Mouse (Mus musculus): ENCODE measurements around the gene Ccnk. TPM values are rescaled to one million over a fixed set of nuclear protein-coding genes. Genes with fewer than 3 reads are reported as not detected.

Gene Ccnk
- total and polyA plus RNA-seq, 2 experiments from 2014 or later, result 2.1 to 12.1 TPM

- DNase-seq (ENCODE audit: low spot score), result no peak
- Histone ChIP-seq H3K4me3 (ENCODE audit: low read depth, low read length) (no peak overlapping the region), H3K4me1 (ENCODE audit: insufficient read depth, low read length) (peaks cover 16% of the 10 kb centered on the region; the same call in 1 of the 2 replicates), H3K9ac (replicated peaks; ENCODE audit: low read length, poor library complexity, severe bottlenecking) (no peak overlapping the region), H3K9me3 (ENCODE audit: low read length) (no peaks in the 10 kb centered on the region), H3K4me2 (ENCODE audit: low read depth, low read length, poor library complexity, severe bottlenecking) (no peak overlapping the region), H3K36me3 (ENCODE audit: insufficient read depth, low read length) (no peaks in the 10 kb centered on the region), H3K27ac (ENCODE audit: low read depth, low read length) (no peak overlapping the region), H3K27me3 (ENCODE audit: insufficient read depth, low read length) (no peaks in the 10 kb centered on the region)
- ATAC-seq (ENCODE audit: low FRiP score), result no peak
- WGBS, result 85% methylated on average over 14 of the region's 14 CpGs
- no peak for TF ChIP-seq CTCF (IDR thresholded peaks at IDR 0.05)
These were observed 55.6 kb downstream of the Ccnk start for GRCm38 (mm10) chr12:108234832-108235602.

- Histone ChIP-seq H3K27ac (ENCODE audit: low read depth, low read length) (no peak overlapping the region), H3K36me3 (ENCODE audit: insufficient read depth, low read length) (no peaks in the 10 kb centered on the region), H3K9ac (replicated peaks; ENCODE audit: low read length, poor library complexity, severe bottlenecking) (no peak overlapping the region), H3K4me2 (ENCODE audit: low read depth, low read length, poor library complexity, severe bottlenecking) (no peak overlapping the region), H3K4me3 (ENCODE audit: low read depth, low read length) (no peak overlapping the region), H3K27me3 (ENCODE audit: insufficient read depth, low read length) (no peaks in the 10 kb centered on the region), H3K9me3 (ENCODE audit: low read length) (no peaks in the 10 kb centered on the region), H3K4me1 (ENCODE audit: insufficient read depth, low read length) (peaks cover 26% of the 10 kb centered on the region)
- DNase-seq (ENCODE audit: low spot score) (no peak), ATAC-seq (ENCODE audit: low FRiP score) (no peak)
- 71% methylated on average over 18 of the region's 18 CpGs for WGBS
- TF ChIP-seq CTCF (IDR thresholded peaks at IDR 0.05), result no peak
These were observed 56.7 kb downstream of the Ccnk start for GRCm38 (mm10) chr12:108235976-108236555.

- H3K27ac ChIP-seq (ENCODE audit: low read depth, low read length), result no peak overlapping the region
- peaks cover 29% of the 10 kb centered on the region for H3K4me1 ChIP-seq (ENCODE audit: insufficient read depth, low read length)
- DNase-seq (ENCODE audit: low spot score) (no peak), ATAC-seq (ENCODE audit: low FRiP score) (no peak)
- no peaks in the 10 kb centered on the region for H3K36me3 ChIP-seq (ENCODE audit: insufficient read depth, low read length)
- no peak for TF ChIP-seq CTCF (IDR thresholded peaks at IDR 0.05)
- H3K4me3 ChIP-seq (ENCODE audit: low read depth, low read length), result no peak overlapping the region
- no peak overlapping the region for H3K4me2 ChIP-seq (ENCODE audit: low read depth, low read length, poor library complexity, severe bottlenecking)
- no peaks in the 10 kb centered on the region for H3K9me3 ChIP-seq (ENCODE audit: low read length)
- H3K9ac ChIP-seq (replicated peaks; ENCODE audit: low read length, poor library complexity, severe bottlenecking), result no peak overlapping the region
- no peaks in the 10 kb centered on the region for H3K27me3 ChIP-seq (ENCODE audit: insufficient read depth, low read length)
- 63% methylated on average over 6 of the region's 6 CpGs for WGBS
These were observed 58.1 kb downstream of the Ccnk start for GRCm38 (mm10) chr12:108237300-108238006.

- ATAC-seq (ENCODE audit: low FRiP score) (no peak), DNase-seq (ENCODE audit: low spot score) (no peak)
- Histone ChIP-seq H3K4me3 (ENCODE audit: low read depth, low read length) (no peak overlapping the region), H3K9me3 (ENCODE audit: low read length) (no peaks in the 10 kb centered on the region), H3K9ac (replicated peaks; ENCODE audit: low read length, poor library complexity, severe bottlenecking) (no peak overlapping the region), H3K27ac (ENCODE audit: low read depth, low read length) (no peak overlapping the region), H3K36me3 (ENCODE audit: insufficient read depth, low read length) (no peaks in the 10 kb centered on the region), H3K27me3 (ENCODE audit: insufficient read depth, low read length) (no peaks in the 10 kb centered on the region), H3K4me2 (ENCODE audit: low read depth, low read length, poor library complexity, severe bottlenecking) (no peak overlapping the region), H3K4me1 (ENCODE audit: insufficient read depth, low read length) (peaks cover 29% of the 10 kb centered on the region)
- no peak for TF ChIP-seq CTCF (IDR thresholded peaks at IDR 0.05)
- 87% methylated on average over 17 of the region's 17 CpGs for WGBS
These were observed 59.1 kb downstream of the Ccnk start for GRCm38 (mm10) chr12:108238395-108239035.

GRCm38 (mm10) chr12:108239441-108239840 lies 60.1 kb downstream of the Ccnk start:
- H3K9ac ChIP-seq (replicated peaks; ENCODE audit: low read length, poor library complexity, severe bottlenecking), result no peak overlapping the region
- H3K27me3 ChIP-seq (ENCODE audit: insufficient read depth, low read length), result no peaks in the 10 kb centered on the region
- WGBS, result 34% methylated on average over 5 of the region's 5 CpGs
- DNase-seq (ENCODE audit: low spot score), result peak; percentile 89
- H3K4me2 ChIP-seq (ENCODE audit: low read depth, low read length, poor library complexity, severe bottlenecking), result peak overlapping the region; percentile 6; the same call in 1 of the 2 replicates
- no peak overlapping the region for H3K4me3 ChIP-seq (ENCODE audit: low read depth, low read length)
- H3K4me1 ChIP-seq (ENCODE audit: insufficient read depth, low read length), result peaks cover 32% of the 10 kb centered on the region
- H3K27ac ChIP-seq (ENCODE audit: low read depth, low read length), result peak overlapping the region; percentile 43; the same call in 1 of the 2 replicates
- no peak for TF ChIP-seq CTCF (IDR thresholded peaks at IDR 0.05)
- H3K36me3 ChIP-seq (ENCODE audit: insufficient read depth, low read length), result no peaks in the 10 kb centered on the region
- peak; percentile 33 for ATAC-seq (ENCODE audit: low FRiP score)
- H3K9me3 ChIP-seq (ENCODE audit: low read length), result no peaks in the 10 kb centered on the region

Measured in midbrain, postnatal 0 days (tissue).